Mouse (Mus musculus) heart, embryonic 15.5 days (tissue): ENCODE results near the gene Capn1. TPM values are rescaled to one million over a fixed set of nuclear protein-coding genes. Genes with fewer than 3 reads are reported as not detected.

ENCODE experiments used
- microRNA-seq: library from miRNA; unstranded; fragments of <30 nt; microRNA quantifications from one replicate; pipeline ENCODE4, GENCODE M21; 2016
- polyA plus RNA-seq: library from polyadenylated mRNA; unstranded; fragments of >200 nt; fragmentation: Nextera tagmentation; extraction: Ambion mirVana; gene quantifications from 2 replicates; pipeline ENCODE4 v1.2.1, GENCODE M21; 2015

Capn1 gene
- polyA plus RNA-seq, 1 experiment from 2014 or later, result 6.6 TPM

Small RNAs within 50 kb of the gene (microRNA-seq; reads per million reads assigned to microRNA genes)
- gene Mir6988, result 2.3 reads per million, percentile 3 among the genes with 10 or more reads in this experiment

Other genes with a start within 250 kb of the Capn1 start
- 53.5 and 65.9 TPM in 2 replicates for gene Scyl1, start 244.5 kb downstream of the Capn1 start, polyA plus RNA-seq
- gene Frmd8, start 140.6 kb downstream of the Capn1 start, polyA plus RNA-seq, result 25.1 and 35.1 TPM in 2 replicates
- gene Slc25a45, start 138.1 kb downstream of the Capn1 start, polyA plus RNA-seq, result 3.2 and 4.2 TPM in 2 replicates
- 1.2 and 2.0 TPM in 2 replicates for gene Tigd3, start 121.7 kb downstream of the Capn1 start, polyA plus RNA-seq
- gene Dpf2, start 102.9 kb downstream of the Capn1 start, polyA plus RNA-seq, result 81.9 and 106 TPM in 2 replicates
- 10.4 and 13.0 TPM in 2 replicates for gene Cdc42ep2, start 91.1 kb downstream of the Capn1 start, polyA plus RNA-seq
- 35.8 and 48.9 TPM in 2 replicates for gene Pola2, start 51.7 kb downstream of the Capn1 start, polyA plus RNA-seq
- gene Slc22a20, start 29.8 kb downstream of the Capn1 start, polyA plus RNA-seq, result not detected in 2 replicates
- 14.5 and 19.2 TPM in 2 replicates for gene Syvn1, start 30.7 kb upstream of the Capn1 start, polyA plus RNA-seq
- 54.5 and 55.3 TPM in 2 replicates for gene Mrpl49, start 41.9 kb upstream of the Capn1 start, polyA plus RNA-seq
- gene Fau, start 41.9 kb upstream of the Capn1 start, polyA plus RNA-seq, result 434 and 453 TPM in 2 replicates
- 19.3 and 25.6 TPM in 2 replicates for gene Znhit2, start 45.3 kb upstream of the Capn1 start, polyA plus RNA-seq
- 5.4 and 11.3 TPM in 2 replicates for gene Tm7sf2, start 52.5 kb upstream of the Capn1 start, polyA plus RNA-seq
- 35.6 and 51.9 TPM in 2 replicates for gene Vps51, start 61.3 kb upstream of the Capn1 start, polyA plus RNA-seq
- gene Tmem262, start 64.1 kb upstream of the Capn1 start, polyA plus RNA-seq, result not detected in 2 replicates
- gene Gm28374, start 66.4 kb upstream of the Capn1 start, polyA plus RNA-seq, result 0.48 and 1.3 TPM in 2 replicates
- gene Zfpl1, start 69.1 kb upstream of the Capn1 start, polyA plus RNA-seq, result 39.1 and 53.1 TPM in 2 replicates
- gene Cdca5, start 69.1 kb upstream of the Capn1 start, polyA plus RNA-seq, result 19.6 and 27.2 TPM in 2 replicates
- gene AC131692.1, start 78.5 kb upstream of the Capn1 start, polyA plus RNA-seq, result 0.20 and 0.38 TPM in 2 replicates
- 0.21 and 0.36 TPM in 2 replicates for gene Naaladl1, start 89.9 kb upstream of the Capn1 start, polyA plus RNA-seq
- gene Sac3d1, start 102.8 kb upstream of the Capn1 start, polyA plus RNA-seq, result 28.1 and 38.1 TPM in 2 replicates
- gene Snx15, start 112.4 kb upstream of the Capn1 start, polyA plus RNA-seq, result 19.8 and 25.9 TPM in 2 replicates
- 0.23 TPM in 1 of 2 replicates, not detected in the other for gene Batf2, start 125.1 kb upstream of the Capn1 start, polyA plus RNA-seq
- gene Arl2, start 125.7 kb upstream of the Capn1 start, polyA plus RNA-seq, result 74.7 and 81.8 TPM in 2 replicates
- not detected in 2 replicates for gene Majin, start 168.5 kb upstream of the Capn1 start, polyA plus RNA-seq
- gene Gpha2, start 210.5 kb upstream of the Capn1 start, polyA plus RNA-seq, result 0.57 TPM in 1 of 2 replicates, not detected in the other
- gene Ppp2r5b, start 220.0 kb upstream of the Capn1 start, polyA plus RNA-seq, result 21.4 and 28.1 TPM in 2 replicates
- 6.7 and 10.0 TPM in 2 replicates for gene Atg2a, start 225.8 kb upstream of the Capn1 start, polyA plus RNA-seq